Mouse (Mus musculus) midbrain, embryonic 10.5 days (tissue): ENCODE results near the gene Cx3cr1. TPM values are rescaled to one million over a fixed set of nuclear protein-coding genes. Genes with fewer than 3 reads are reported as not detected.
"Not testable (repeated sequence)": the region's sequence is repeated elsewhere in the genome, so short reads cannot be mapped to it uniquely, and the experiment has no call there.

Experiments
- DNase-seq: peaks from one replicate; pipeline ENCODE4 v3.0.0-alpha.2; 2017; ENCODE audit warnings: low spot score
- H3K27ac ChIP-seq: fragments of 300-500 bp; sonication (generic); replicated peaks from 2 replicates; pipeline ENCODE4 v1.5.1; 2016; ENCODE audit warnings: mild to moderate bottlenecking
- H3K27me3 ChIP-seq: fragments of 300-500 bp; sonication (generic); 2 replicates; pipeline ENCODE4 v1.6.1; 2016; ENCODE audit warnings: low read depth, mild to moderate bottlenecking; ENCODE audit not compliant: poor library complexity, severe bottlenecking
- H3K36me3 ChIP-seq: fragments of 300-500 bp; sonication (generic); 2 replicates; pipeline ENCODE4 v1.6.1; 2016; ENCODE audit warnings: mild to moderate bottlenecking, moderate library complexity
- H3K4me1 ChIP-seq: fragments of 300-500 bp; sonication (generic); 2 replicates; pipeline ENCODE4 v1.6.1; 2016
- H3K4me3 ChIP-seq: fragments of 300-500 bp; sonication (generic); 2 replicates; pipeline ENCODE4 v1.5.1; 2016; ENCODE audit warnings: mild to moderate bottlenecking, moderate library complexity
- H3K9me3 ChIP-seq: fragments of 300-500 bp; sonication (generic); replicated peaks from 2 replicates; pipeline ENCODE4 v1.6.1; 2016; ENCODE audit warnings: mild to moderate bottlenecking
- WGBS: fragments of 180-500 bp; shearing (Covaris S2); methylation state at CpG from one replicate; pipeline ENCODE4 v1.1.7; 2016; 5-methylcytosine and 5-hydroxymethylcytosine counted together
- polyA plus RNA-seq: library from polyadenylated mRNA; unstranded; fragments of >200 nt; fragmentation: Nextera tagmentation; extraction: Ambion mirVana; gene quantifications from 2 replicates; pipeline ENCODE4 v1.2.1, GENCODE M21; 2016

Cx3cr1 gene
- polyA plus RNA-seq = 5.9 and 6.7 TPM in 2 replicates

GRCm38 (mm10) chr9:120069779-120070178 lies at the start of gene Cx3cr1:
Cx3cr1 (minus strand) TSS chr9:120069879.
- WGBS = 89% methylated on average over 11 of the region's 11 CpGs
- Histone ChIP-seq H3K4me1 (peaks cover 9% of the 10 kb centered on the region; the same call in 1 of the 2 replicates), H3K9me3 (no peaks in the 10 kb centered on the region), H3K27ac (no peak within 1 kb of the TSS), H3K4me3 (no peak within 1 kb of the TSS), H3K36me3 (no peaks in the 10 kb centered on the region), H3K27me3 (no peaks in the 10 kb centered on the region)
- no peak for DNase-seq

DNA sequence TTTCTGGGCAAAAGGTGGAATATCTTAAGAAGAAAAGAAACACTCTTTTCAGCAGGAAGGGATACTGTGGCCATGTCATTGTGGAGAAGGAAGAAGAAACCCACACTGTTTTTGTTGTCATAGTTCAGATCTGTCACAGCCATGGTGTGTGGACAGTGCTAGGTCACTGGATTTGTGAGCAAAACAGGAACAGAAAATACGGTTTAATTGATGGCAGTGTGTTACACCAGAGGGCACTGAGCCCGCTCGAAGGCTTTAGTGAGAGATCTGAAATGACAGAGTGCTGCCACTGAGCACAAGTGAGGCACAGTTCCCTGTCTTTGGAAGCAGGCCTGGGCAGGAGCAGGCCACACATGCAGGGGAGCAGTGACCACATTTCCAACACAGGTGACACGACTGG lies 48.5 kb upstream of the Cx3cr1 start:
- 91% methylated on average over 4 of the region's 4 CpGs for WGBS
- H3K4me3 ChIP-seq = no peak overlapping the region
- no peaks in the 10 kb centered on the region for H3K9me3 ChIP-seq
- no peak for DNase-seq
- no peaks in the 10 kb centered on the region for H3K27me3 ChIP-seq
- H3K4me1 ChIP-seq = no peaks in the 10 kb centered on the region
- H3K36me3 ChIP-seq = peaks cover 57% of the 10 kb centered on the region
- H3K27ac ChIP-seq = no peak overlapping the region

GRCm38 (mm10) chr9:120116184-120116624 lies 46.5 kb upstream of the Cx3cr1 start:
- WGBS = 77% methylated on average over 8 of the region's 8 CpGs
- Histone ChIP-seq H3K9me3 (no peaks in the 10 kb centered on the region), H3K4me3 (no peak overlapping the region), H3K27me3 (no peaks in the 10 kb centered on the region), H3K4me1 (peaks cover 2% of the 10 kb centered on the region), H3K27ac (no peak overlapping the region), H3K36me3 (peaks cover 43% of the 10 kb centered on the region)
- no peak for DNase-seq

GRCm38 (mm10) chr9:120115580-120115979 lies 45.9 kb upstream of the Cx3cr1 start:
- H3K4me1 ChIP-seq = peaks cover 8% of the 10 kb centered on the region
- H3K9me3 ChIP-seq = no peaks in the 10 kb centered on the region
- 88% methylated on average over 5 of the region's 5 CpGs for WGBS
- DNase-seq = no peak
- H3K4me3 ChIP-seq = no peak overlapping the region
- no peaks in the 10 kb centered on the region for H3K27me3 ChIP-seq
- peak overlapping the region; percentile 14; the same call in 1 of the 2 replicates for H3K27ac ChIP-seq
- H3K36me3 ChIP-seq = peaks cover 37% of the 10 kb centered on the region

- 93% methylated on average over 2 of the region's 2 CpGs for WGBS
- Histone ChIP-seq H3K36me3 (peaks cover 28% of the 10 kb centered on the region), H3K9me3 (no peaks in the 10 kb centered on the region), H3K27me3 (no peaks in the 10 kb centered on the region), H3K27ac (no peak overlapping the region), H3K4me1 (peaks cover 10% of the 10 kb centered on the region), H3K4me3 (no peak overlapping the region)
- no peak for DNase-seq
These were observed 45.1 kb upstream of the Cx3cr1 start for GRCm38 (mm10) chr9:120114789-120115151.

GRCm38 (mm10) chr9:120114051-120114788 lies 44.5 kb upstream of the Cx3cr1 start:
- no peak overlapping the region for H3K4me3 ChIP-seq
- no peak for DNase-seq

DNA sequence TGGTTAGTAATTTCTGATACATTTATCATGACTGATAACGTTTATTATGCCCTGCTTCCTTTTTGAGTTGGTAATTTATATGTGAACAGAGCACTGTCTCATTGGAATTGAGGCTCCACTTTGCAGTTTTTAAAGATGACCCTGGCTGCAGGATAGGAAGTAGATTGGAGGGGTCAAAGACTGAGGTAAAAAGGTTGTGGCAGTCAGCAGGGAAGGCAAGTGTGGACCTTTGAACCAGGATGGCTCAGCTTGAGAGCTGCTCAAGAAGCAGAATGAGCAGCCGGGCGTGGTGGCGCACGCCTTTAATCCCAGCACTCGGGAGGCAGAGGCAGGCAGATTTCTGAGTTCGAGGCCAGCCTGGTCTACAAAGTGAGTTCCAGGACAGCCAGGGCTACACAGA lies 43.8 kb upstream of the Cx3cr1 start:
- no peak overlapping the region for H3K4me3 ChIP-seq
- peaks cover 15% of the 10 kb centered on the region for H3K36me3 ChIP-seq
- 95% methylated on average over 7 of the region's 7 CpGs for WGBS
- H3K4me1 ChIP-seq = peaks cover 10% of the 10 kb centered on the region
- H3K9me3 ChIP-seq = no peaks in the 10 kb centered on the region
- no peak overlapping the region for H3K27ac ChIP-seq
- DNase-seq = no peak
- H3K27me3 ChIP-seq = no peaks in the 10 kb centered on the region

More at GRCm38 (mm10) chr9:120114051-120114788, 44.5 kb upstream of the Cx3cr1 start:
- Histone ChIP-seq H3K27me3 (no peaks in the 10 kb centered on the region), H3K27ac (peak overlapping the region; percentile 19; the same call in 1 of the 2 replicates), H3K4me1 (peaks cover 10% of the 10 kb centered on the region), H3K9me3 (no peaks in the 10 kb centered on the region), H3K36me3 (peaks cover 23% of the 10 kb centered on the region)
- 91% methylated on average over 17 of the region's 17 CpGs for WGBS

GRCm38 (mm10) chr9:120112472-120112871 lies 42.8 kb upstream of the Cx3cr1 start:
- DNase-seq = no peak
- H3K36me3 ChIP-seq = peaks cover 5% of the 10 kb centered on the region
- WGBS = 88% methylated on average over 6 of the region's 6 CpGs

GRCm38 (mm10) chr9:120111156-120111945 lies 41.7 kb upstream of the Cx3cr1 start:
- DNase-seq = no peak
- Histone ChIP-seq H3K27me3 (no peaks in the 10 kb centered on the region), H3K27ac (peak overlapping the region; percentile 88), H3K9me3 (no peaks in the 10 kb centered on the region), H3K4me3 (peak overlapping the region; percentile 71), H3K36me3 (no peaks in the 10 kb centered on the region), H3K4me1 (peaks cover 10% of the 10 kb centered on the region)
- WGBS = 84% methylated on average over 15 of the region's 15 CpGs

More at GRCm38 (mm10) chr9:120112472-120112871, 42.8 kb upstream of the Cx3cr1 start:
- no peaks in the 10 kb centered on the region for H3K9me3 ChIP-seq
- H3K4me1 ChIP-seq = peaks cover 10% of the 10 kb centered on the region
- H3K27me3 ChIP-seq = no peaks in the 10 kb centered on the region
- no peak overlapping the region for H3K27ac ChIP-seq
- no peak overlapping the region for H3K4me3 ChIP-seq

DNA sequence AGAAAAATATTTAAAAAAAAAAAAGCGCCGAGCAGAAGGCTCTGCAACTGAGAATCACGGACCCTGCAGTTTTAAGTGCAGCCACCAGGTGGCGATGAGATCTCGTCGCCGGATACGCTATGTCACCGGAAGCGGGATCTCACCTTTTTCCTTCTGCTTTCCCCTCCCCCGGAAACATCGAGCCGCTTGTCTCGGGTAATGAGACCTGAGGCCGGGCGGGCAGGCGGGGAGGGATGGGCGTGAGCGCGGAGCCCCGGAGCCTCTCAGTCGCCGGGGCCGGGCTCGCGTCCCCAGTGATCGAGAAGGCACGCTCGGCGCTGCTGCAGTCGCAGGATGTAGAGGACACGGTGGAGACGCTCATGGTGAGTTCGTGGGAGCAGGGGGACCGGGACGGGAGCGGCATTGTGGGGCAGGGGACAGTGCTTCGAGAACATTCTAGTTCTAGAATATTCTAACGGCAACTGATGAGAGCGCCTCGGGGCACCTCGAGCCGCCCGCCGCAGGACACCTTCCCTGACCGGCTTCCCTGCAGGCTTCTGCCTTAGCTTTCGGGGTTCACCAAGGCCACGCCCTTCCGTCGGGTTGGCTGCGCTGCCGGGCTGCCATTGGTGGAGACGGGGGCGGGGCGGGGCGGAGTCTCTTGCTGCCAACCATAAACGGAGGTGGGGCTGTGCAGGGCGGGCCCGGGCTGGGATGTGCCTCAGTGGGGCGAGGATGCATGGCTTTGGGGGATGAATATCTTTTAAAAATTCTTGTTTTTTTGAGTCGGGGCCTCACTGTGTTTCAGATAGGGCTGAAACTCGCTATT lies 40.7 kb upstream of the Cx3cr1 start, which contains the start of gene Slc25a38:
Gene Slc25a38 (plus strand): TSS at position 164 of the 808 bp plus-strand sequence.
- Histone ChIP-seq H3K27me3 (no peaks in the 10 kb centered on the region), H3K27ac (peak within 1 kb of the TSS; percentile 88), H3K9me3 (no peaks in the 10 kb centered on the region), H3K4me1 (peaks cover 10% of the 10 kb centered on the region), H3K36me3 (no peaks in the 10 kb centered on the region), H3K4me3 (peak within 1 kb of the TSS; percentile 71)
- WGBS = 2% methylated on average over 62 of the region's 62 CpGs
- DNase-seq = peak; percentile 93

DNA sequence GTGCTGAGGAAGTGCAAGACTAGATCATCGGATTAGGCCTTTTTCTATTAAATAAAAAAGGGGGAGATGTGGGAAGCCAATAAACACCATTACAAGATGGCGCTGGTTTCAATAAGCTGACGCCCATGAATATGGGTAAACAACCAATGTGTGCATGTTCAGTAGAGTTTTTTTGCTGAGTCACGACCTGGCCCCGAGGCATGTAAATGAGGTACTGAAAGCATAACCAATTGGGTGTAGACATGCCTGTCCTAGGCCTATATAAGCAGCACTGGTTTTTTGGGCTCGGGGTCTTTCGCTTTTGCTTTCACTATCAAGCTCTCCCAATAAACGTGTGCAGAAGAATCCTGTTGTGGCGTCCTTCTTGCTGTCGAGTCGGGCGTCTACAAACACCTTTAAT lies 39.3 kb upstream of the Cx3cr1 start:
- 95% methylated on average over 12 of the region's 12 CpGs for WGBS
- not testable (repeated sequence) for H3K27me3 ChIP-seq, H3K4me3 ChIP-seq, DNase-seq, H3K36me3 ChIP-seq, H3K27ac ChIP-seq, H3K4me1 ChIP-seq, H3K9me3 ChIP-seq

DNA sequence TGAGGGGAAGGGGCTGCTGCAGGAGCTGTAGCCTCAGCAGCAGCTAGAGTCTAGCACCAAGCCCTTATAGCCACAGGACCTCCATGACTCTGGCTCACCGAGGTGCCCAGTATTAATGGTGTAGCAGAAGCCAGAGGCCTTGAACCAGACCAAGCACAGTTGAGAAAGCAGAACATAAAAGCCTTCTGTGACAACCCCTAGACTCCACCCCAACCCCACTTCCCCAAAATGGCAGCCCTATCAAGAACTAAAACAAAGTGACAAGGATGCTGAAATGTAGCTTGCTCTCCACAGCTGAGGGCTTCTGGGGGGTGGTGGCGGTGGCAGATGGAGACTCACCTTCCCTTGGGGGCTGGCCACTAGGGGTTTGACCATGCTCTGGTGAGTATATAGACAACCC lies 31.5 kb upstream of the Cx3cr1 start:
- Histone ChIP-seq H3K4me1 (no peaks in the 10 kb centered on the region), H3K27ac (no peak overlapping the region), H3K27me3 (no peaks in the 10 kb centered on the region), H3K36me3 (no peaks in the 10 kb centered on the region), H3K9me3 (peaks cover 15% of the 10 kb centered on the region), H3K4me3 (no peak overlapping the region)
- no peak for DNase-seq
- 86% methylated on average over 2 of the region's 2 CpGs for WGBS
